1 mouse cellular context compared by ENCODE assay signal in genomic region chr10:81168521-81169244, GRCm38 (mm10).
TF ChIP-seq lines count a peak whose summit lies in the region.

No protein-coding gene starts in this region.

TF ChIP-seq in MEL, 35 proteins besides CTCF, POLR2A, EP300 and RAD21 (continued from another document):
- TF ChIP-seq UBTF (IDR thresholded peaks at IDR 0.05; ENCODE audit: borderline replicate concordance, insufficient read depth, low read depth, low read length) (no peak), MAZ (IDR thresholded peaks at IDR 0.05; ENCODE audit: low read depth, low read length) (peak; percentile 56; the same call in 1 of the 2 replicates), TAL1 (IDR thresholded peaks at IDR 0.05; ENCODE audit: low read length) (no peak), HCFC1 (IDR thresholded peaks at IDR 0.05; ENCODE audit: low read depth, low read length) (peak; percentile 75), KAT2A (conservative IDR thresholded peaks at IDR 0.05; ENCODE audit: low read depth, low read length) (no peak), MXI1 (IDR thresholded peaks at IDR 0.05; ENCODE audit: low read depth, low read length) (peak; percentile 93), TCF12 (IDR thresholded peaks at IDR 0.05; ENCODE audit: low read depth, low read length) (peak; percentile 42; the same call in 1 of the 2 replicates), CHD2 (IDR thresholded peaks at IDR 0.05; ENCODE audit: low read length) (no peak), GABPA (IDR thresholded peaks at IDR 0.05; ENCODE audit: low read depth, low read length) (no peak), GATA1 (IDR thresholded peaks at IDR 0.05; ENCODE audit: low read depth, low read length) (no peak), ETS1 (IDR thresholded peaks at IDR 0.05; ENCODE audit: low read depth, low read length) (peak; percentile 32; the same call in 1 of the 2 replicates), JUND (IDR thresholded peaks at IDR 0.05; ENCODE audit: low read depth, low read length) (no peak), MAX (IDR thresholded peaks at IDR 0.05; ENCODE audit: low read length) (peak; percentile 83), BHLHE40 (IDR thresholded peaks at IDR 0.05; ENCODE audit: borderline replicate concordance, low read depth, low read length) (no peak), ZKSCAN1 (IDR thresholded peaks at IDR 0.05; ENCODE audit: low read depth, low read length) (no peak), ZMIZ1 (IDR thresholded peaks at IDR 0.05; ENCODE audit: low read depth, low read length) (peak; percentile 88), POLR2AphosphoS2 (IDR thresholded peaks at IDR 0.05; ENCODE audit: low read length) (peak; percentile 30; the same call in 1 of the 2 replicates), USF1 (IDR thresholded peaks at IDR 0.05; ENCODE audit: low read depth, low read length) (peak; percentile 85), POLR2AphosphoS5 (IDR thresholded peaks at IDR 0.05; ENCODE audit: borderline replicate concordance, low read depth, low read length) (peak; percentile 20; the same call in 1 of the 2 replicates)
